Mouse (Mus musculus) heart, postnatal 0 days (tissue): ENCODE data around the gene Ppp2r5e.

Experiments used
- CTCF ChIP-seq: IDR thresholded peaks from 2 replicates; pipeline ENCODE4 v1.5.1; 2016; ENCODE audit warnings: antibody characterized with exemption, control low read depth, low read depth
- EP300 ChIP-seq: IDR thresholded peaks from 2 replicates; pipeline ENCODE4 v1.6.1; 2016; ENCODE audit warnings: antibody characterized with exemption, low read depth

GRCm38 (mm10) chr12:75587501-75587900 is 8.5 kb downstream of the Ppp2r5e start:
- TF ChIP-seq CTCF (no peak), EP300 (no peak)
